Mouse (Mus musculus) inflammation-experienced regulatory T-cells, adult 16 weeks (primary cell): ENCODE data around the gene Btbd35f10. TPM values are rescaled to one million over a fixed set of nuclear protein-coding genes. Genes with fewer than 3 reads are reported as not detected.

Experiments used
- polyA plus RNA-seq: library from polyadenylated mRNA; unstranded; fragments of 100-300 nt; shearing (Covaris generic); gene quantifications from one replicate; pipeline ENCODE4 v1.2.1, GENCODE M21; 2017

Btbd35f10 gene
- polyA plus RNA-seq: not detected

DNA sequence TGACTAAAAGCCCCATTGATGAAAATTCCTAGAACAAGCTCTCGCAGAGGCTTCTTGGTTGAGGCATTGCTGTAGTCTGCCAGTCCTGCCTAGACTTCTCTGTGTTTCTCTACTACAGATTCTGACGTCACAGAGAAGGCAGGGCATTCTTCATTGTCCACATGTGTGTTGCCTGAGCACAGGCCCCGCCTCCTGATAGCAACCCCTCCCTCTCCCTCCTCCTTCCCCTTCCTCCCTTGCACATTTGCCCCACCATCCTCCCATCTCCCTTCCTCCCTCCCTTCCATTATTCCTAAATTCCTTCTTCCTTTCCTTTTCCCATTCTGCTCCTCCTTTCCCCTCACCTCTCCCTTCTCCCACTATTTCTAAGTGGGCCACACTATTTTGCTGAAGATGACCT, at the start of gene Btbd35f10:
Gene Btbd35f10 (minus strand): TSS at position 101 of the 400 bp plus-strand sequence.

Other genes with a start within 250 kb of the Btbd35f10 start
- not detected for gene Btbd35f18, start 52.7 kb downstream of the Btbd35f10 start, polyA plus RNA-seq
- not detected for gene Btbd35f16, start 204.1 kb upstream of the Btbd35f10 start, polyA plus RNA-seq